Mouse (Mus musculus) ovary, postnatal 36 days (tissue): ENCODE results near the gene Tmem120a.

ENCODE experiments used
- DNase-seq: peaks from one replicate; pipeline ENCODE4 v3.0.0; 2022; ENCODE audit warnings: low spot score, mixed read lengths

The Tmem120a gene

DNA sequence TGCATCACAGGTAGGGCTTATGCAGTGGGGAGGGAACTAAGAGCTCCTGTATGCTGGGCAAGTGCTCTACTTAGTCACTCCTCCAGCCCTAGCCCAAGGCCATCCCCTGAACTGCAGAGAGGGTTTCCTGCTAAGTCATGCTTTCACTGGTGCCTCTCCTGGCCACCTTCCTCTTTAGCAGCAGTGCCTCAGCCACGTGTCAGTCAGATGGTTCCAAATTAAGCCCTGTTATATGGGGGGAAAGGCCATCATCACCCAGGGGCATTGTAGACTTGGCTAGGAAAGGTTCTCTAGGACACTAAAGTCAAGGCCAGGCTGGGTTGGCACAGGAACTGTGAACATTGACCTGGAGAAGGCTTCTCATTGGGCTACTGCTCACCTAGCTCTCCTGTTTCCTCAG, 36.4 kb downstream of the Tmem120a start:
- no peak for DNase-seq

DNA sequence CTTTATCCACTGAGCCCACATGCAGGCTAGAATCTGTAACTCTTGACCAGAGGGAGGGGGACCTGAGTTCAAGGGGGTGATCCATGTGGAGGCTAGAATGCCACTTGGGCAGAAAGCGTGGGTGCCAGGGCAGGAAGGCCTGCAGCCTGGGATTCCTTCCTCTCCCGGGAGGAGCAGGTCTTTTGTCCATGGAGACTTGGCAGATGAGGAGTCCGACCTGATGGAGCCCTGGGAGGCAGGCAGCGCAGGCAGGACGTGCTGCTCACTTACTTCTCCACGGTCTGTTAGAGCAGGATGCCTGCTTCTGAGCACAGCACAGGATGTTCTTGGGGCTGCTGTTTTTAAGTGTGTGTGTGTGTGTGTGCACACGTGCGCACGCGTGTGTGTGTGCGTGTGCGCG, 37.2 kb downstream of the Tmem120a start:
- no peak for DNase-seq

DNA sequence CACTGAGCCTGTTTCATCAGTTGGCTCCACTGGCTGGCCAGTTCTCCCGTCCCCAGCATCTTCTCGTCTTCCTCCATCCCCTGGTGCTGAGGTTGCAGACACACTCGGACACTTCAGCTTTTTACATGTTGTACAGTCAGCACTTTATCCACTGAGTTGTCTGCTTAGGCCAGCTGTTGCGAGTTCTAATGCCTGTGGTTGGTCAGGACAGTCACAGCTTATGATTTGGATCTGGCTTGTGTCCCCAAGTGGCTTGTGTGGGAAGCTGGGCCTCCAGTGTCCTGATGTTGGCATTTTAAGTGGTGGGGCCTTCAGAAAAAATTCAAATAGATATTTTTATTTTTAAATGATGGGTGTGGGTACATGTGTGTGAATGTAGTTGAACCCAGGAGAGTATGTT, 38.9 kb downstream of the Tmem120a start:
- DNase-seq = no peak

DNA sequence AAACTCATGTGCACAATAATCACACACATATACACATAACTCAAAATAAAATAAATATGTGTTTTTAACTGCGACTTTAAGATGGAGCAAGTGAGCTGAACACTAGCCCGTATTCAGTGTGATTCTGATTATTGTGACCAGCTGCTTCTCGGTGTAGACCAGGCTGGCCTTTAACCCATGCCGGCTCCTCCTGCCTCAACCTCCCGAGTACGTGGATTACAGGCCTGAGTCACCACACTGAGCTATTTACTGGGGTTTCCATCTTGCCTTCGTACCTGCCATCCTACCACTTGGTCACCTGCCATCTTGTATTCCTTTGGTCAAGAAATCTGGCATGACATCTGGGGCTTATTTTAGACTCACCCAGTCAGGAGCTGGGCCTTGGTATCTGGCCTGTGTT, 40.8 kb downstream of the Tmem120a start:
- DNase-seq = no peak

DNA sequence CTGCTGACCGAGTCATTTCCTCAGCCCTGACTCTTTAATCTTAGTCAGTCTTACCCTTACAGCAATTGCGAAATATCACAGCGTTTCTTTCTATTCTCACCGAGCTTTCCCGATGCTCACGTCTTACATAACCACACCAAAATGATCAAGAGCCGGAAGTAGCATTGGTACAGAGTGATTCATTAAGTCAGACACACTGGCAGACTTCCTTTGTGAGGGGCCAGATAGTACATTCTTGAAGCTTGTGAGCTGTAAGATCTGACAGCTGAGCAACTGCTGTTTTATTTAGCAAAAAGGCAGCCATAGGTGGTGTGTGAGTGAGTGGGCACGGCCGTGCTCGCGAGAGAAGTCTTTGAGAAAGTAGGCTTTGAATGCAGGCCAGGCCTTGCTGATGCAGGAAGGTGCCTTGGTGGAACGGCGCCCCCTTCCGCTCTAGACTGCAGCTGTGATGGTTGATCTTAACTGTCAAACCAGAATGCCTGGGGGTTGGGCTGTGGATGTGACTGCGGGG, 41.5 kb downstream of the Tmem120a start:
- no peak for DNase-seq

DNA sequence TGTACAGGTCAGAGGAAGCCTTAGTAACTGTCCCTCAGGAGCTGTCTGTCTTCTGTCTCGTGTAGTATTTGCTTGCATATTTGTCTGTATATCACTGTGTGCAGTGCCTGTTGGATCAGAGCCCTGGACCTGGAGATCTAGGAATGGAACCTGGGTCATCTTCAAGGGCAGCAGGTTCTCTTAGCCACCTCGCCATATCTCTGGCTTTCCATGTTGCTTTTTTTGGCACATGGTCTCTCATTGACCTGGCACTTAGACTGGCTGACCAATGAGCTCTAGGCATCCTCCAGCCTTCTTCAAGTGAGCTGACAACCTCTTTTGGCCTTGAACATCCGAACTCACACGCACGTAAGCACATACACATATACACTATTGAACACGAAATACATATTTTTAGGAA, 42.1 kb downstream of the Tmem120a start:
- no peak for DNase-seq

DNA sequence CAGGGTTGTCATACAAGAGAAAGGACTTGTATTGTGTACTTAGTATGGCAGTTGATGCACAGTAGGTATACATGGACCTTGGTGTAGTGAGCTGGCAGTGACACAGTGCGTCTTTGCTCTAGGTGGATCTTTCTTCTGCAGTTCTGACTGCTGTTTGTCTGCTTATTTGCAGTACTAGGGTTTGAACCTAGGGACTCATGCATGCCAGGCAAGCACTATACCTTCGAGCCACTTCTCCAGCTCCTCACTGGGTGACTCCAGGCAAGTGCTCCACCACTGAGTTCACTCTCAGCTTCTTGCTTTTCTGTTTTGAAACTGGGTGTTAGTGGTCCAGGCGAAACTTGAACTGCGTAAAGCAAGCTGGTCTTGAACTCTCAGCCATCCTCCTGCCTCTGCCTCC, 42.6 kb downstream of the Tmem120a start:
- no peak for DNase-seq

DNA sequence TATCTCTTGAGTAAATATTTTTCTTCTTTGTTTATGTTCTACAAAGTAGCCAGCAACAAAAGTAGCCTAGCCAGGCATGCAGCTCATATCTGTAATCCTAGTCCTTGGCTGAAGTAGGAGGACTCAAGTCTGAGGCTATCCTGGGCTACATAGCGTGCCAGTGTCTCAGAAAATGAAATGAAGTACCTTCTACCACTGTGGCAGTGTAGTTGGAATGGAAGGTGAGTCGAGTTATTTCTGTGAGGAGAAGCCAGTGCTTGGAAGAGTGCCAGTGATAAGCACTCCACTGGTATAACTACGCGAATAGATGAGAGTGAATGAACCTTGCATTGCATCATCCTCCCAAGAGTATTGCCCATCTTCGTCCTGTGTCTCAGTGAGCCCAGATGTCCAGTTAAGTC, 46.5 kb downstream of the Tmem120a start:
- no peak for DNase-seq

DNA sequence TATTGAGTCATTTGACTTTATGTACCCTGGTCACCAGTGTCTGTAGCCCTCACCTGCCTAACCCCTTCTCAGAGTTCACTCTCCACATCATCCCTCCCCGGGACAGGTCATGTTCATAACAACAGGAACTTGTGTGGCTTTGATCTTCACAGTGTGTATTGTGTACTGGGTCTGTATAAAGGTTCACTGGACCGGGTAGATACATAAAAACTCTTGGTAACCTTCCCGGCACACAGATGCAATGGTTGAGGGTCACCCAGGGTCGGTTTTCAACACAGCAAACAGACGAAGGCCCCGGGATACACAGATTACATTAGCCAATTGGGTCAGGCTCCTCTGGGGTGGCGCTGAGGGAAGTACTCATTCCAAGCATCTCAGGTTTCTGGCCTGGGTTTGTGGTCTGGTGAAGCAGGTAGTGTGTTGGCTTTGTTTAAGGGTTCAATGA, 48.9 kb downstream of the Tmem120a start:
- DNase-seq = no peak

DNA sequence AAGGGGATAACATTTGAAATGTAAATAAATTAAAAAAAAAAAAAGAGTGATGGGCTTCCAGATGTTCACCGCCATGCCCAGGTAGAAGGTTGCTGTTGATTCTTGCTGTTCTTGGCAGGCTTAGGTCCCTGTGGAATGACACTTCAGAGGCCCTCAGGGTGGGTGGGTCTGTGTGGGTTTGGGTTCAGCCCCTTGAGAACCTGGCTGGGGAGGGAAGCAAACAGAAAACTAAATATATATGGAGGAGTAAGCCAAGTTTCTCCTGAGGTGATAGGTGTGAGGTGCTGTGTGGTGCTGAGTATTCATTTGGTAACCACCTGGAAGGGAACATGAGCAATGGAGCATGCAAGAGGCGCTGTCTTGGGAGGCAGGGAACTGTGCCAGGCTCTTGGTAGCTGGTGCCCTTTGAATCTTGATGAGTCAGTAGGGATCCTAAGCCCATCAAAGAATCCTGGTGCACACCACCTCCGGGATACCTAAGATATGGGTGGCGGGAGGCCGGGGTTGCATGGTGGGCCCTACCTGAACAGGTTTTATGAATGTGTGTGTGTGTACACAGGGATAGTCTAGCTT, 50.9 kb downstream of the Tmem120a start:
- no peak for DNase-seq

DNA sequence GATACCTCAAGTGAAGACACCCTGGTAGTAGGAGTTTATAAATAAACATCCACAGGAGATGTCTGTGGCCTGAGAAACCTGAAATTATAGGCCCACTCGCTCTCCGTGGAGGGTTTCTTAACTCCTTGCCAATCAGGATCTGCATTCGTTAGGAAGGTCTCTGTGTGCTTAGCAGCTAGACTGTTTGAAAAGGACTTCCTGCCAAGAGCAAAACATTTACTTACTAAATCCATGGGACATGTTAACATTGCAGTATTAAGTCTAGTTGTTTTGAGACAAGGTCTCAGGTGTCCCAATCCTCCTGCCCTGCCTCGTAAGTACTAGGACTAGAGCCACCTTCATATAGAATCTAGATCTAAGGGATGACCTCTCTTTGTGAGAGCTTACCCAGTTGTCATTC, 53.0 kb downstream of the Tmem120a start:
- DNase-seq = no peak

DNA sequence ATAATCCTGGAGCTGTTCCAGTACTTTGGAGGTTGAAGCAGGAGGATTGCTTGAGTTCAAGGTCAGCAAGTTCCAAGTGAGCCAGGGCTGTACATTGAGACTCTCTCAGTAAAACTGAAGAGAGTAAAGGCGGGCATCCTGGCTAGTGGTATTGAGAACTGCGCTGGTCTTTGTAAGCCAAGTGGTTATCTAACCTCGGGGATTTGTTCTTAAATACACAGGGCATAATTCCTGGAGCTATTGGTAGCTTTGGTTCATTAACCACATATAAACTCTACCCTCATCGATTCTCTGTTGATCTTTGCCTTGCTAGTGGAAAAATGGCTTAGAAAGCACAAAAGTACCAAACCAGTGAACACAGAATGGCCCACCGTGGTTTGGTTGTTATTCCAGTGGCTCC, 53.8 kb downstream of the Tmem120a start:
- DNase-seq = no peak
